Mouse (Mus musculus) midbrain, postnatal 0 days (tissue): ENCODE data around the gene 9030612E09Rik. TPM values are rescaled to one million over a fixed set of nuclear protein-coding genes. Genes with fewer than 3 reads are reported as not detected.

Experiments used
- ATAC-seq: fragments of 200-750 bp; cut with Nextera tagmentation; 2 replicates; pipeline ENCODE4 v1.8.0; 2017; ENCODE audit warnings: moderate number of reproducible peaks, mild to moderate bottlenecking, moderate TSS enrichment, moderate library complexity; ENCODE audit not compliant: low FRiP score
- DNase-seq: peaks from one replicate; pipeline ENCODE4 v3.0.0-alpha.2; 2015; ENCODE audit warnings: low spot score
- H3K27ac ChIP-seq: fragments of 300-500 bp; sonication (generic); 2 replicates; pipeline ENCODE4 v1.5.1; 2014; ENCODE audit warnings: low read depth, mild to moderate bottlenecking, low read length, mixed read lengths
- H3K27me3 ChIP-seq: fragments of 300-500 bp; sonication (generic); 2 replicates; pipeline ENCODE4 v1.6.1; 2014; ENCODE audit warnings: low read length, control low read depth, mixed read lengths; ENCODE audit not compliant: insufficient read depth
- H3K36me3 ChIP-seq: fragments of 300-500 bp; sonication (generic); 2 replicates; pipeline ENCODE4 v1.6.1; 2014; ENCODE audit warnings: low read length, control low read depth, mixed read lengths; ENCODE audit not compliant: insufficient read depth
- H3K4me1 ChIP-seq: fragments of 300-500 bp; sonication (generic); 2 replicates; pipeline ENCODE4 v1.6.1; 2014; ENCODE audit warnings: mild to moderate bottlenecking, control low read depth, antibody characterized with exemption, low read length, mixed read lengths; ENCODE audit not compliant: insufficient read depth
- H3K4me2 ChIP-seq: fragments of 300-500 bp; sonication (generic); 2 replicates; pipeline ENCODE4 v1.6.1; 2014; ENCODE audit warnings: low read depth, mild to moderate bottlenecking, low read length, mixed read lengths; ENCODE audit not compliant: poor library complexity, severe bottlenecking
- H3K4me3 ChIP-seq: fragments of 300-500 bp; sonication (generic); 2 replicates; pipeline ENCODE4 v1.5.1; 2014; ENCODE audit warnings: low read depth, mild to moderate bottlenecking, low read length, moderate library complexity
- H3K9ac ChIP-seq: fragments of 300-500 bp; sonication (generic); replicated peaks from 2 replicates; pipeline ENCODE4 v1.6.1; 2014; ENCODE audit warnings: mild to moderate bottlenecking, low read length, moderate library complexity, mixed read lengths; ENCODE audit not compliant: poor library complexity, severe bottlenecking
- H3K9me3 ChIP-seq: fragments of 300-500 bp; sonication (generic); 2 replicates; pipeline ENCODE4 v1.6.1; 2016; ENCODE audit warnings: low read length, control low read depth
- CTCF ChIP-seq: IDR thresholded peaks from 2 replicates; pipeline ENCODE4 v1.5.1; 2016; ENCODE audit warnings: antibody characterized with exemption, mild to moderate bottlenecking
- WGBS: fragments of 180-500 bp; shearing (Covaris S2); extraction: QIAGEN DNeasy Blood & Tissue Kit; methylation state at CpG from one replicate; pipeline ENCODE4 v1.1.7; 2014; 5-methylcytosine and 5-hydroxymethylcytosine counted together
- polyA plus RNA-seq: library from polyadenylated mRNA; unstranded; fragments of >200 nt; fragmentation: Nextera tagmentation; extraction: Ambion mirVana; gene quantifications from 2 replicates; pipeline ENCODE4 v1.2.1, GENCODE M21; 2015
- total RNA-seq: library from RNA; depleted of rRNA; stranded (reverse); fragments of >200 nt; gene quantifications from 2 replicates; pipeline ENCODE4 v1.2.3, GENCODE M21; 2014

9030612E09Rik gene
- total and polyA plus RNA-seq, 2 experiments from 2014 or later: 0.93 to 1.5 TPM

DNA sequence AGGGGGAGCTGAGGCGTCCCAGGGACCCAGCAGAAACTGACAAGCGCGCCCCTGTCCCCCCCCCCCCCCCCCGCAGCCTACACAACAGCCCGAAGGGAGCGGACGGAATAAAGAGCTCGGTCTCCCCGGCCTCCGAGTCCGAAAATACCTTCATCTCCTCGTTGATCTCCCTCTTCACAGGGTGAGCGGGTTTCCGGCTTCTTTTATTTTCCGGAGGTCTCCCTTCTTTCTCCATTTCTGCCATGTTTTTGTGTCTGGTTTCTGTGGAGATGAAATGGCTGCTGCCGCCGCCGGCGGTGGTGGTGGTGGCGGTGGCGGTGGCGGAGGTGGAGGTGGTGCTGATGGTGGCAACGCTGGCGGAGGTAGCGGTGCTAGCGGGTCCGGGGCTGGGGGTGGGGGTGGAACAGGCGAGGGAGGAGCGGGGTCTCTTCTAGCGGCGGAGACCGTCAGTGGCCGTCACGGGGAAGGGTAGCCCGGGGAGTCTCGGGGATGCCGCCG is 627 bp upstream of the 9030612E09Rik start:
- DNase-seq (no peak), ATAC-seq (peak; percentile 71)
- Histone ChIP-seq H3K9me3 (no peaks in the 10 kb centered on the region), H3K4me3 (peak overlapping the region; percentile 97), H3K9ac (peak overlapping the region; percentile 91), H3K36me3 (no peaks in the 10 kb centered on the region), H3K4me2 (peak overlapping the region; percentile 88), H3K27me3 (no peaks in the 10 kb centered on the region), H3K4me1 (peaks cover 5% of the 10 kb centered on the region; the same call in 1 of the 2 replicates), H3K27ac (peak overlapping the region; percentile 96)
- no peak for TF ChIP-seq CTCF
- WGBS: 0% methylated on average over 22 of the region's 38 CpGs

- Histone ChIP-seq H3K4me1 (peaks cover 3% of the 10 kb centered on the region; the same call in 1 of the 2 replicates), H3K36me3 (no peaks in the 10 kb centered on the region), H3K27ac (peak overlapping the region; percentile 96), H3K9me3 (no peaks in the 10 kb centered on the region), H3K4me2 (peak overlapping the region; percentile 88), H3K4me3 (peak overlapping the region; percentile 97), H3K27me3 (no peaks in the 10 kb centered on the region), H3K9ac (peak overlapping the region; percentile 91)
- TF ChIP-seq CTCF: no peak
- WGBS: 1% methylated on average over 18 of the region's 18 CpGs
- ATAC-seq (peak; percentile 47), DNase-seq (peak; percentile 39)
Measured at GRCm38 (mm10) chr10:43175156-43175601, 675 bp downstream of the 9030612E09Rik start.

DNA sequence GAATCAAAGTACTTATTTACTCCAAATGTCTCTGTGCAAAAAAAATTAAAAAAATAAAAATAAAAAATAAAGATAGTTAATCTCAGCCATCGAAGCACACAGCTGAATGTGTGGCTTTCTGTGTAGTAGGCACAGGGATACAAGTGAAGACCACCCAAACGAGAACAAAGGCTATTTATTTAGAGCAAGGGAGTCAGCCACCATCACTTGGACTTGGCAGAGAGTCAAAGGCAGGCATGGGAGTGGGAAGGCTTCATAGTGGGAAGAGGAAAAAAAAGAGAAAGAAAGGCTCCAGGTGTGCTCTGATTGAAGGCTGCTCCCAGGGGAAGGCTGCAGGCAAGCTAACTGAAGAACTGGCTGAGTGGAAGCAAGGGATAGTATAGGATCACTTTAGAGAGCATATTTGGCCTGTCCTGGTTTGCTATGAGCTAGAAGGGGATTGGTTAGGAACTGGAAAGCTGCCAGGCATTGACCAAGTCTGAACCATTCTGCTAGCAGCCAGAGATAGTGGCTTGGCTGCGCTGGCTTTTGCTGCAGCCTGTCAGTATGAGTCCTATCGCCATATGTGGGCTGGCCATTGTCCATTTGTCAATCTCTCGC is 5.9 kb downstream of the 9030612E09Rik start:
- Histone ChIP-seq H3K4me1 (no peaks in the 10 kb centered on the region), H3K4me3 (no peak overlapping the region), H3K9me3 (no peaks in the 10 kb centered on the region), H3K4me2 (no peak overlapping the region), H3K9ac (no peak overlapping the region), H3K36me3 (no peaks in the 10 kb centered on the region), H3K27me3 (no peaks in the 10 kb centered on the region), H3K27ac (no peak overlapping the region)
- peak; percentile 83 for DNase-seq
- TF ChIP-seq CTCF: no peak
- ATAC-seq: no peak
- WGBS: 31% methylated on average over 5 of the region's 5 CpGs

GRCm38 (mm10) chr10:43200206-43200605 is 25.7 kb downstream of the 9030612E09Rik start:
- H3K27ac ChIP-seq: no peak overlapping the region
- 87% methylated on average over 2 of the region's 2 CpGs for WGBS

GRCm38 (mm10) chr10:43203865-43204264 is 29.4 kb downstream of the 9030612E09Rik start:
- Histone ChIP-seq H3K4me2 (no peak overlapping the region), H3K27ac (no peak overlapping the region), H3K9me3 (no peaks in the 10 kb centered on the region; the same call in 1 of the 2 replicates), H3K4me1 (no peaks in the 10 kb centered on the region), H3K36me3 (no peaks in the 10 kb centered on the region), H3K9ac (no peak overlapping the region), H3K27me3 (no peaks in the 10 kb centered on the region), H3K4me3 (no peak overlapping the region)
- DNase-seq (no peak), ATAC-seq (no peak)
- no peak for TF ChIP-seq CTCF
- 85% methylated on average over 3 of the region's 3 CpGs for WGBS

More at GRCm38 (mm10) chr10:43200206-43200605, 25.7 kb downstream of the 9030612E09Rik start:
- Histone ChIP-seq H3K36me3 (no peaks in the 10 kb centered on the region), H3K4me3 (no peak overlapping the region), H3K9ac (no peak overlapping the region), H3K9me3 (no peaks in the 10 kb centered on the region), H3K4me1 (no peaks in the 10 kb centered on the region), H3K4me2 (no peak overlapping the region), H3K27me3 (no peaks in the 10 kb centered on the region)
- TF ChIP-seq CTCF: no peak
- ATAC-seq (no peak), DNase-seq (no peak)

- Histone ChIP-seq H3K4me3 (no peak overlapping the region), H3K4me2 (no peak overlapping the region), H3K27ac (no peak overlapping the region), H3K36me3 (no peaks in the 10 kb centered on the region), H3K27me3 (no peaks in the 10 kb centered on the region), H3K9me3 (no peaks in the 10 kb centered on the region; the same call in 1 of the 2 replicates), H3K9ac (no peak overlapping the region), H3K4me1 (no peaks in the 10 kb centered on the region)
- DNase-seq (peak; percentile 14), ATAC-seq (no peak)
- WGBS: 36% methylated on average over 6 of the region's 6 CpGs
- peak; percentile 51 for TF ChIP-seq CTCF
Measured at GRCm38 (mm10) chr10:43211866-43212265, 37.4 kb downstream of the 9030612E09Rik start.
